Mouse (Mus musculus): ENCODE measurements around the gene Lrrc8d.

- TF ChIP-seq CTCF (IDR thresholded peaks at IDR 0.05; ENCODE audit: borderline replicate concordance, insufficient read depth, low read length) (no peak), POLR2A (IDR thresholded peaks at IDR 0.05; ENCODE audit: low read depth, low read length) (no peak)
Observed at GRCm38 (mm10) chr5:105765386-105765785, 65.6 kb downstream of the Lrrc8d start.

Data from embryonic fibroblast, embryonic 13.5 days (primary cell).